Mouse (Mus musculus): Measurements from ENCODE around the gene Sbp. TPM values are rescaled to one million over a fixed set of nuclear protein-coding genes. Genes with fewer than 3 reads are reported as not detected.

Sbp gene
- polyA plus RNA-seq, 1 experiment from 2014 or later, result not detected

DNA sequence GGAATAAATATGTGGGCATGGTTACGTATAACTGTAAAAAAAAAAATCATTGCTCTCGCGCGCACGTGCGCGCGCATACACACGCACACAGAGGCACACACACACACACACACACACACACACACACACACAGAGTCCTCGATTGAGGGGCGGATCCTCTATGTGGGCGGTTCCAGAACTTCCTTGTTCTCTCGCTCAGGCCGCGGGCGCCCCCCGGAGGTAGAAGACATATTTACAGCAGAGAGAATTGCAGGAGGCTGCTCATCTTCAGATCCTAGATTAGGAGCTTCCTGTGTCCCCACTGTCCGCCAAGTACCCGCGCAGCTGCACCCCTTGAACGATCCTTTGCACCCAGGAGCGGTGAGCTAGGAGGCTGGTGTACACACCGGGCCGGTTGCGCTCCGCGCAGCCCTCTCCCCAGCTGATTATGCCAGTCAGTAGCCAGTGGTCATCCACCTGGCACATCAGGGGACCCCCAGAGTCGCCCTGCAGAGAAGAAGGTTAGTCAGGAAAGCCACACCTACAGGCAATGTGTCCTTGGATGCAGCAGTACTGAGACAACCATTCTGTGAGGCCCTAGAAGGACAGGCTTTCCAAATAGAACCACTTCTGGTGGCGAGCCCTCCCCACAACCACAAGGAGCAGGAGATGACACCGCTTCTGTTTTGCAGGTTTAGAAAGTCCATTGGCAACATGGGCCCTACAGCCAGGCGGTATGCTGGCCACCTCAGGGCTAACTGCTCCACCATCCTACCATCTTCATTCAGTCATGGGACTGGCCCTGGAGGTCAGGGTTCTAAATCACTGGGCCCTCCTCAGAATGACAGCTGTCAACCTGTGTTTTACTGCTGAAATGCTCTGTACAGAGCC, 52.3 kb downstream of the Sbp start:
- Histone ChIP-seq H3K4me3 (peak overlapping the region; percentile 23; the same call in 1 of the 2 replicates), H3K27me3 (replicated peaks) (no peaks in the 10 kb centered on the region; the same call in 1 of the 2 replicates), H3K4me1 (0 out of 2 replicates have a peak, but pooled peaks cover 3% of the 10 kb centered on the region), H3K9me3 (no peaks in the 10 kb centered on the region), H3K36me3 (no peaks in the 10 kb centered on the region), H3K9ac (peak overlapping the region; percentile 52; the same call in 1 of the 2 replicates), H3K27ac (no peak overlapping the region), H3K4me2 (replicated peaks) (peak overlapping the region; percentile 59)
- peak; percentile 72 for ATAC-seq (ENCODE audit: low FRiP score, low read depth)
- 11% methylated on average over 31 of the region's 31 CpGs for WGBS

DNA sequence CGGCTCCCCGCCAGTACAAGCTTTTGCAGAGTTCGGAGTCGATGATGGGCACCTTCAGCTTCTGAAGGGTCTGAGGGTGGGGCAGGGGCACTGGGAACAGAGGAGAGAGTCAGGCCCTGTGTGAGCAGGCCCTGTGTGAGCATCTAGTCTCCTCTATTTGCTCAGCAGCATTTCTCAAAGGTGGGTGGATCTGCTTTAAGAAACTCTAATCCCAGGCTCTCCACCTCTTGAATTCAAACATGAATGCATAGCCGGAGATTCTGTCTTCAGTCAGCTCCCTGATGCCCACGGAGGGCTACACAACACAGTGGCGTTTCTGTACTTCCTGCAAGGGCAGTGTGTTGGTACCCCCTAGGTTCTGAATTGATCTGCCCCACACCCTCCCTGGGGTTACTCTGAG, 53.2 kb downstream of the Sbp start:
- Histone ChIP-seq H3K9ac (no peak overlapping the region), H3K27me3 (replicated peaks) (no peaks in the 10 kb centered on the region; the same call in 1 of the 2 replicates), H3K4me1 (0 out of 2 replicates have a peak, but pooled peaks cover 3% of the 10 kb centered on the region), H3K27ac (no peak overlapping the region), H3K36me3 (no peaks in the 10 kb centered on the region), H3K4me2 (replicated peaks) (no peak overlapping the region), H3K4me3 (no peak overlapping the region), H3K9me3 (no peaks in the 10 kb centered on the region)
- ATAC-seq (ENCODE audit: low FRiP score, low read depth), result no peak
- WGBS, result 74% methylated on average over 7 of the region's 7 CpGs

Other genes starting within 250 kb of the Sbp start
- 0.79 and 1.1 TPM in 2 replicates for gene 1520401A03Rik, start 218.9 kb upstream of the Sbp start, polyA plus RNA-seq (2016; fragmentation: Nextera tagmentation; extraction: Ambion mirVana)
- gene Pkmyt1, start 215.3 kb upstream of the Sbp start, polyA plus RNA-seq (2016; fragmentation: Nextera tagmentation; extraction: Ambion mirVana), result 32.7 and 34.1 TPM in 2 replicates
- 41.7 and 41.8 TPM in 2 replicates for gene Paqr4, start 200.8 kb upstream of the Sbp start, polyA plus RNA-seq (2016; fragmentation: Nextera tagmentation; extraction: Ambion mirVana)
- gene Kremen2, start 195.8 kb upstream of the Sbp start, polyA plus RNA-seq (2016; fragmentation: Nextera tagmentation; extraction: Ambion mirVana), result 5.8 and 6.1 TPM in 2 replicates
- gene Flywch1, start 170.1 kb upstream of the Sbp start, polyA plus RNA-seq (2016; fragmentation: Nextera tagmentation; extraction: Ambion mirVana), result 234 and 241 TPM in 2 replicates
- gene Flywch2, start 155.6 kb upstream of the Sbp start, polyA plus RNA-seq (2016; fragmentation: Nextera tagmentation; extraction: Ambion mirVana), result 47.0 and 47.5 TPM in 2 replicates
- gene Srrm2, start 151.1 kb upstream of the Sbp start, polyA plus RNA-seq (2016; fragmentation: Nextera tagmentation; extraction: Ambion mirVana), result 617 and 693 TPM in 2 replicates
- 1,078 and 1,213 TPM in 2 replicates for gene Elob, start 112.5 kb upstream of the Sbp start, polyA plus RNA-seq (2016; fragmentation: Nextera tagmentation; extraction: Ambion mirVana)
- not detected in 2 replicates for gene Prss33, start 105.6 kb upstream of the Sbp start, polyA plus RNA-seq (2016; fragmentation: Nextera tagmentation; extraction: Ambion mirVana)
- gene Prss32, start 97.8 kb upstream of the Sbp start, polyA plus RNA-seq (2016; fragmentation: Nextera tagmentation; extraction: Ambion mirVana), result not detected in 2 replicates
- 1.2 and 1.7 TPM in 2 replicates for gene Prss41, start 97.5 kb upstream of the Sbp start, polyA plus RNA-seq (2016; fragmentation: Nextera tagmentation; extraction: Ambion mirVana)
- not detected in 2 replicates for gene Prss21, start 73.6 kb upstream of the Sbp start, polyA plus RNA-seq (2016; fragmentation: Nextera tagmentation; extraction: Ambion mirVana)
- not detected in 2 replicates for gene Dcpp1, start 60.8 kb upstream of the Sbp start, polyA plus RNA-seq (2016; fragmentation: Nextera tagmentation; extraction: Ambion mirVana)
- gene Dcpp2, start 60.8 kb upstream of the Sbp start, polyA plus RNA-seq (2016; fragmentation: Nextera tagmentation; extraction: Ambion mirVana), result not detected in 2 replicates
- not detected in 2 replicates for gene Dcpp3, start 24.2 kb upstream of the Sbp start, polyA plus RNA-seq (2016; fragmentation: Nextera tagmentation; extraction: Ambion mirVana)
- gene Sbpl, start 13.6 kb downstream of the Sbp start, polyA plus RNA-seq (2016; fragmentation: Nextera tagmentation; extraction: Ambion mirVana), result not detected in 2 replicates
- gene Prss30, start 38.9 kb downstream of the Sbp start, polyA plus RNA-seq (2016; fragmentation: Nextera tagmentation; extraction: Ambion mirVana), result not detected in 2 replicates
- 0.24 TPM in 1 of 2 replicates, not detected in the other for gene Prss22, start 56.4 kb downstream of the Sbp start, polyA plus RNA-seq (2016; fragmentation: Nextera tagmentation; extraction: Ambion mirVana)
- 0.15 and 0.35 TPM in 2 replicates for gene Prss27, start 96.5 kb downstream of the Sbp start, polyA plus RNA-seq (2016; fragmentation: Nextera tagmentation; extraction: Ambion mirVana)
- 99.4 and 99.6 TPM in 2 replicates for gene Kctd5, start 131.8 kb downstream of the Sbp start, polyA plus RNA-seq (2016; fragmentation: Nextera tagmentation; extraction: Ambion mirVana)
- 53.4 and 58.4 TPM in 2 replicates for gene Pdpk1, start 209.3 kb downstream of the Sbp start, polyA plus RNA-seq (2016; fragmentation: Nextera tagmentation; extraction: Ambion mirVana)
- 36.0 and 41.2 TPM in 2 replicates for gene Amdhd2, start 222.1 kb downstream of the Sbp start, polyA plus RNA-seq (2016; fragmentation: Nextera tagmentation; extraction: Ambion mirVana)
- gene Atp6v0c, start 228.0 kb downstream of the Sbp start, polyA plus RNA-seq (2016; fragmentation: Nextera tagmentation; extraction: Ambion mirVana), result 671 and 684 TPM in 2 replicates